Mouse (Mus musculus) liver, adult 2 months (tissue): ENCODE measurements around the gene Lrrc45.

Experiments used
- CTCF ChIP-seq: fragments of 200-500 bp; IDR thresholded peaks from 2 replicates; pipeline ENCODE4 v1.5.1; 2011; ENCODE audit warnings: low read depth, low read length, control low read depth
- POLR2A ChIP-seq: fragments of 200-500 bp; IDR thresholded peaks from 2 replicates; pipeline ENCODE4 v1.6.1; 2011; ENCODE audit warnings: low read length, control low read depth; ENCODE audit not compliant: insufficient read depth; ENCODE audit errors: extremely low read depth

DNA sequence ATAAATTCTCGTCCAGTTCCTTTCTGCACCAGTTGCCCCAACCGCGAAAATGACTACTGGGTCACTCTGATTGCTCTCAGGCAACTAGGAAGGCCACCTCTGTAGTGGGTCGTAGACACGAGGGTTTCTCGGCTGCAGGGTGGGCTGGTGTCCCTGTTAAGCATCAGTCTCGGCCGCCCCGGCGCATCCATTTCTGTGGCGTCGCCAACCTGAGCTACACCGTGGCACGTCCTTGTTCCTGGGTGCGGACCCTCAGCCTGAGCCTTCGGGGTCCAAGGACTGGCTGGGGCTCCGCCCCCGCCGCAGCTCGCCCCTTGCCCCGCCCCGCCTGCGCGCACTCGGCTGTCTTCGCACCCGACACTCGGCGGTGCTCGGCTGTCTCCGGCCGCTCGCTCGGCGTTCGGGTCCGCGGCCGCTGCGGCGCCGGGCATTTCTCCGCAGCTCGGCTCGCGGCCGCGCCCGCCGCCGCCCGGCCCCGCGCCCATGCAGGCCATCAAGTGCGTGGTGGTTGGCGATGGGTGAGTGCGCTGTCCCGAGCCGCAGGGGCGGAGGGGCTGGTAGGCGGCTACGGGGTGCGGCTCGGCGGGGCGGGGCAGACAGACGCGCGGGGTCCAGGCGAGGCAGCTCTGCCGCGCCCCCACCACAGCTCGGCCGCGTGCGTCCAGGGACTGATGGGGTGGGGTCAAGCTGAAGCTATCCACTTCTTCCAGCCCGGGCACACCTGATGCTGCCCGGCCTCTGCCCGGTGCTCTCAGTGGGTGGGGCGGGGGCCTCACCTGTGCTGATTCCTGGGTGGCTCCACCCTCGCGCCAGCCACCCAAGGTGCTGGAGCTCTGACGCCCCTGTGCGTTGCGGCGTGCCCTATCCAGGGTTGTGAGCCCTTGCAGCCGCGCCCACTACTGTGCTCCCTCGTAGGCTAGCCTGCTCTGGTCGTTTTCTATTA is 7.7 kb downstream of the Lrrc45 start, which contains the start of gene Rac3:
- TF ChIP-seq CTCF (no peak), POLR2A (0 out of 2 replicates have a peak, but pooled peaks have one; percentile 8)
